Mouse (Mus musculus) thymus, adult 2 months (tissue): ENCODE measurements around the gene Ptgis. TPM values are rescaled to one million over a fixed set of nuclear protein-coding genes. Genes with fewer than 3 reads are reported as not detected.

ENCODE experiments used
- DNase-seq: peaks from one replicate; pipeline ENCODE4 v3.0.0; 2021
- H3K27ac ChIP-seq: fragments of 200-500 bp; 2 replicates; pipeline ENCODE4 v1.5.1; 2012; ENCODE audit warnings: low read length, control low read depth; ENCODE audit not compliant: control insufficient read depth, insufficient read depth
- H3K27me3 ChIP-seq: fragments of 200-500 bp; 2 replicates; pipeline ENCODE4 v1.6.1; 2012; ENCODE audit warnings: mild to moderate bottlenecking, low read length, moderate library complexity, mixed read lengths; ENCODE audit not compliant: control insufficient read depth, insufficient read depth
- H3K36me3 ChIP-seq: fragments of 200-500 bp; 2 replicates; pipeline ENCODE4 v1.6.1; 2012; ENCODE audit warnings: mild to moderate bottlenecking, low read length, moderate library complexity; ENCODE audit not compliant: control insufficient read depth, insufficient read depth
- H3K4me1 ChIP-seq: fragments of 200-500 bp; replicated peaks from 2 replicates; pipeline ENCODE4 v1.6.1; 2012; ENCODE audit warnings: low read length; ENCODE audit not compliant: control insufficient read depth, insufficient read depth
- H3K4me3 ChIP-seq: fragments of 200-500 bp; 2 replicates; pipeline ENCODE4 v1.5.1; 2012; ENCODE audit warnings: mild to moderate bottlenecking, low read length, control low read depth, moderate library complexity; ENCODE audit not compliant: control insufficient read depth, insufficient read depth
- CTCF ChIP-seq: fragments of 200-500 bp; IDR thresholded peaks from 2 replicates; pipeline ENCODE4 v1.5.1; 2012; ENCODE audit warnings: mild to moderate bottlenecking, control low read depth, low read length, moderate library complexity, borderline replicate concordance; ENCODE audit not compliant: control insufficient read depth, poor library complexity, insufficient read depth; ENCODE audit errors: extremely low read depth
- POLR2A ChIP-seq: fragments of 200-500 bp; IDR thresholded peaks from 2 replicates; pipeline ENCODE4 v1.6.1; 2012; ENCODE audit warnings: mild to moderate bottlenecking, low read length, control low read depth, moderate library complexity; ENCODE audit not compliant: control insufficient read depth, poor library complexity, insufficient read depth; ENCODE audit errors: extremely low read depth
- WGBS: fragments of 180-500 bp; shearing (Covaris S2); methylation state at CpG from one replicate; pipeline ENCODE4 v1.1.7; 2018; 5-methylcytosine and 5-hydroxymethylcytosine counted together
- polyA plus RNA-seq: library from polyadenylated mRNA; depleted of rRNA; stranded (reverse); fragments of >200 nt; gene quantifications from 2 replicates; pipeline ENCODE4 v1.2.3, GENCODE M21; 2012

Ptgis gene
- polyA plus RNA-seq, 1 experiment = 9.9 TPM

- Histone ChIP-seq H3K27me3 (no peaks in the 10 kb centered on the region), H3K4me3 (no peak overlapping the region), H3K4me1 (peaks cover 6% of the 10 kb centered on the region; the same call in 1 of the 2 replicates), H3K27ac (no peak overlapping the region), H3K36me3 (no peaks in the 10 kb centered on the region)
- TF ChIP-seq CTCF = no peak
- TF ChIP-seq POLR2A = no peak
- 75% methylated on average over 5 of the region's 5 CpGs for WGBS
- no peak for DNase-seq
Observed at GRCm38 (mm10) chr2:167253476-167253875, 13.1 kb upstream of the Ptgis start.

- Histone ChIP-seq H3K4me3 (no peak overlapping the region), H3K36me3 (no peaks in the 10 kb centered on the region), H3K27ac (no peak overlapping the region), H3K27me3 (no peaks in the 10 kb centered on the region), H3K4me1 (peaks cover 6% of the 10 kb centered on the region; the same call in 1 of the 2 replicates)
- DNase-seq = no peak
- 85% methylated on average over 3 of the region's 3 CpGs for WGBS
- TF ChIP-seq CTCF (no peak), POLR2A (no peak)
Observed at GRCm38 (mm10) chr2:167252057-167252687, 11.8 kb upstream of the Ptgis start.

GRCm38 (mm10) chr2:167250736-167251337 is 10.4 kb upstream of the Ptgis start:
- Histone ChIP-seq H3K4me3 (no peak overlapping the region), H3K4me1 (peaks cover 6% of the 10 kb centered on the region; the same call in 1 of the 2 replicates), H3K27me3 (no peaks in the 10 kb centered on the region), H3K27ac (no peak overlapping the region), H3K36me3 (no peaks in the 10 kb centered on the region)
- 51% methylated on average over 7 of the region's 7 CpGs for WGBS
- DNase-seq = no peak
- TF ChIP-seq CTCF (no peak), POLR2A (no peak)

- peaks cover 6% of the 10 kb centered on the region; the same call in 1 of the 2 replicates for H3K4me1 ChIP-seq
- H3K27me3 ChIP-seq = no peaks in the 10 kb centered on the region
- DNase-seq = no peak
- H3K27ac ChIP-seq = no peak overlapping the region
- no peaks in the 10 kb centered on the region for H3K36me3 ChIP-seq
- no peak overlapping the region for H3K4me3 ChIP-seq
- no peak for TF ChIP-seq CTCF
- no peak for TF ChIP-seq POLR2A
- WGBS = 56% methylated on average over 11 of the region's 11 CpGs
Observed at GRCm38 (mm10) chr2:167250003-167250735, 9.8 kb upstream of the Ptgis start.

DNA sequence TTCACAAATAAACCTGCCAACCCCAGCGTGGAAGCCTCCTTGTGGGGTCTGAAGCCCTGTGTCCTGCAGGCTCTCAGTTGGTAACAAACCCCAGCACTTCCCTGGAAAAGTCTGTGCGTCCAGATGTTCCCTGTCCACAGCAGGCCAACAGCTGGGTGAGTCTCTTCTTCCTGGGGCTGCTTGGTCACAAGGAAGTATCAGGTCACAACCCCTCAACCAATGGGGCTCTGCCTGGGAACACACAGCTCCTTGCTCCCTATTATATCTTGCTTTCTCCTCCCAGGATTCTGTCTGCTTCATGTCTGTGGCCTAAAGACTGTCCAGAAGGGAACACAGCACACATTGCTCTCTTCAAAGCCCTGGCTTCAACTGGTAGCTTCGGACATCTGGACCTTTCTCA is 9.2 kb upstream of the Ptgis start:
- H3K4me3 ChIP-seq = no peak overlapping the region
- H3K36me3 ChIP-seq = no peaks in the 10 kb centered on the region
- H3K27ac ChIP-seq = no peak overlapping the region
- 92% methylated on average over 3 of the region's 3 CpGs for WGBS
- H3K27me3 ChIP-seq = no peaks in the 10 kb centered on the region; the same call in 1 of the 2 replicates
- DNase-seq = no peak
- H3K4me1 ChIP-seq = peaks cover 6% of the 10 kb centered on the region; the same call in 1 of the 2 replicates
- no peak for TF ChIP-seq POLR2A
- TF ChIP-seq CTCF = no peak

GRCm38 (mm10) chr2:167247823-167248222 is 7.4 kb upstream of the Ptgis start:
- Histone ChIP-seq H3K27me3 (no peaks in the 10 kb centered on the region; the same call in 1 of the 2 replicates), H3K4me1 (peaks cover 6% of the 10 kb centered on the region; the same call in 1 of the 2 replicates), H3K27ac (no peak overlapping the region), H3K36me3 (no peaks in the 10 kb centered on the region), H3K4me3 (no peak overlapping the region)
- 70% methylated on average over 2 of the region's 2 CpGs for WGBS
- DNase-seq = no peak
- TF ChIP-seq POLR2A (no peak), CTCF (no peak)
